Mouse (Mus musculus): ENCODE results near the gene Oscp1.
"Not testable (repeated sequence)": the region's sequence is repeated elsewhere in the genome, so short reads cannot be mapped to it uniquely, and the experiment has no call there.

Gene Oscp1

DNA sequence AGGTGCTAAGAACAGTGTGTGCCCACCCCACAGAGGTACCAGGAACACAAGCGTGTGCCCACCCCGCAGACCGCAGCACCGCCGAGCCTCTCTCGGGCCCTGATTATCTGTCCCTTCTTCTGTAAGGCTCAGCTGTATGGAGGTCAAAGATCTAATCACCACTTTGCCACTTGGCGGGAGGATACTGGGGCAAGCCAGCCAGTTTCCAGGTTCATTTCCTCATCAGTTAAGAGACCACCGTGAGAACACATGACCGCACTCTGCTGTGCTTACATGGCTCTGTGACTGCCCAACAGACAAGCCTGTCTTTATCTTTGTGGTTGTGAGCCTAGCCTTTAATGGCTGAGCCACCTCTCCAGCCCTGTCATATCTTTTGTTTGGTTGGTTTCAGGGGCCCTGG lies 24.7 kb downstream of the Oscp1 start:
- DNase-seq (ENCODE audit: low read depth) = no peak

GRCm38 (mm10) chr4:126084382-126084781 lies 26.0 kb downstream of the Oscp1 start:
- no peak for DNase-seq (ENCODE audit: low read depth)

GRCm38 (mm10) chr4:126085996-126086576 lies 27.7 kb downstream of the Oscp1 start:
- DNase-seq (ENCODE audit: low read depth) = peak; percentile 85

GRCm38 (mm10) chr4:126090101-126090847 lies 31.9 kb downstream of the Oscp1 start:
- DNase-seq (ENCODE audit: low read depth) = no peak

DNA sequence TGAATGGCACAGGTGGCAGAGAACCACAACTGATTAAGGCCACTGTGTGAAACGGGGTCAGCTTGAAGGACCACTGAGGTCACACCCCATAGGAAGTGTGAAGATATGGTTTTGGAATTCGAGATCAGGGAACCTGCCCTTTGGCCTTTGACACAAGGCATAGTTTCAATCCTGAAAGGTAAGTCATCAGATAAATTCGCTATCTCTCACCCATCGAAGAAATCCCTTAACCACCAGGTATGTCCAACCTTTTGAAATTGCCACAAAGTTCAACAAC lies 32.4 kb downstream of the Oscp1 start:
- no peak for DNase-seq (ENCODE audit: low read depth)

DNA sequence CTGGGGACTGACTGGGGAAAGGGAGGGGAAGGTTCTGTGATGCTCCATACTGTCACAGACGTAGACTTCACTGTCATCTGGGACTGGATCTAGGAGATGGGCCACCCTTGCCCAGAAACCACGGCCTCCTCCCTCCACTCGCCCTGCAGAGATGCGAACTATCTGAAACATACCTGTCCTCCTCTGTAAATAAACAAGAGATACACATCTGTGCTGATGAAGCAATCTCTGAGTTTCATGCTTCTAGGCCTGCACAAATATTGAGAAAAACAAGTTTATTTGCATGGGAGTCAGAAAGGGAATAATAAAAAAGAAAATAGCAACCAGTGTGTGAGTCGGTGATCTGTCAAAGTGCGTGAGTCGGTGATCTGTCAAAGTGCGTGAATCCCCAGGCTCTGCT lies 33.5 kb downstream of the Oscp1 start:
- no peak for DNase-seq (ENCODE audit: low read depth)

- DNase-seq (ENCODE audit: low read depth) = not testable (repeated sequence)
Measured at GRCm38 (mm10) chr4:126095622-126096430, 37.5 kb downstream of the Oscp1 start.

DNA sequence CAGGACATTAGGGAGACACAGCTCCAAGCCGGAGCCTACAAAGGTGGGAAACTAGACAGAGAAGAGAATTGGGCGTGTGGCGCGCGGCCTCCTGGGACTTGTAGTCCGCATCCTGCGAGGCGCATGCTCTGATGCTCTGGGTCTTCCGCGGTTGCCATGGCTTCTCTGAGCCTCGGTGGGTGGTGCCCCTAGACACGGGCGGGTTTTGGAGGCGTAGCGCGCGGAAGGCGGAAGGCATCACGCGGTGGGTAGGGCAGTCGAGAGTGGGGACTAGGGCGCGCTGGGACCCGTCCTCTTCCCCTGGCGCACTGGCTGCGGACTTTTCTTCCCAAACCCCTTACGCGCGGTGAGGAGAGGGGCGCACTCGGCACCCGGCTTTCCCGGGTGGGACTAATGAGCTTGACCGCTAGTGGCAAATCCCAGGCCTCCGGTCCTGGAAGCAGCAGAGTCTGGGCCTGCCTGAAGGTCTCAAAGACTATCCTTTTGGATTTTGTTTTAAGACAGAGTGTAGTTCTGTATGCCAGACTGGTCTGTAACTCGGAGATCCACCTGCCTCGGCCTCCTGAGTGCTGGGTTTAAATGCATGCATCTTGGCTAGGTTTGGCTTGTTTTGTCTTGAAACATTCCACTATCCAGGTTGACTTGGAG lies 38.2 kb downstream of the Oscp1 start, which contains the start of gene Lsm10:
Lsm10 (plus strand) TSS at position 160 of the 648 bp plus-strand sequence.
- peak; percentile 95 for DNase-seq (ENCODE audit: low read depth)

GRCm38 (mm10) chr4:126097711-126098253 lies 39.4 kb downstream of the Oscp1 start:
- no peak for DNase-seq (ENCODE audit: low read depth)

- DNase-seq (ENCODE audit: low read depth) = no peak
Measured at GRCm38 (mm10) chr4:126099365-126099764, 41.0 kb downstream of the Oscp1 start.

DNA sequence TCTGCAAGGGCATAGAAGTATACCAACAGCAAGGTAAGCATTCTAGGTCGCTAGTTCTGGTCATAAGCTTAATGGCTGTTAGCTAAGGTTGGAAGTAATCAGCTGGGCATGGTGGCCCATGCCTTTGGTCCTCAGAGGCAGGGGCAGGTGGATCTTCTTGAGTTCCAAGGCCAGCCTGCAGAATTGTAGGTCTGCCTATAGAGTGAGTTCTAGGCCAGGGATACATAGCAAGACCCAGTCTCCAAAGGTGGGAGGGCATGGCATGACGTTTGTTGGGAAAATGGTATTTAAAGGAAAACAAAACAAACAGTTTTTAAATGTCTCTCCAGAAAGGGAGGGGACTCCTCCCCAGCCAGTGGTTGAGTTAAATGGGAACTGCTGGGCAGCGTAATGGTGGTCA lies 42.4 kb downstream of the Oscp1 start:
- DNase-seq (ENCODE audit: low read depth) = no peak

GRCm38 (mm10) chr4:126102061-126102841 lies 43.9 kb downstream of the Oscp1 start:
- DNase-seq (ENCODE audit: low read depth) = no peak

DNA sequence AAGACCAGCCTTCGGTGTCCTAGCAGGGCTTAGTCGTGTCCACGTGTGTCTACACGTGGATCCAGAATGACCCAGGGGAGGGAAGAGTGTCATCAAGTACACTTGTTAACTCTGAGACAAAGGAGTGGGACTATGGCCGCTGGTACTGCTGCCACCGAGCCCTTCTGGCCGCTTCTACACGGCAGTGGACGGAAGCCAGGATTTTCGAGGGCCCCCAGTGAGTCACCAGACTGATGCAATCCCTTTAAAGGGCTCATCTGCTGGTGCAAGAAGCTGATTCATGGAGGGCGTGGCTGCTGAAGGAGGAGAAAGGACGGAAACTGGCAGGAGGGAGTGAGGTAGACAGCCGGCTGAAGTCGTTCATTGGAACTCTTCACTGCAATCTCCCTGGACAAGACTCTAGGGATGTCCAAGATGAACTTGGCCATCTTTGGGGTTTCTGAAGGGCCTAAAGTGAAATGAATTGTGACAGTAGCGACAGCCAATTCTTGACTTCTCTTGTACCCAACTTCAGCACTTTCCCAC lies 44.8 kb downstream of the Oscp1 start:
- DNase-seq (ENCODE audit: low read depth) = peak; percentile 95

- DNase-seq (ENCODE audit: low read depth) = peak; percentile 97
Measured at GRCm38 (mm10) chr4:126103590-126104068, 45.3 kb downstream of the Oscp1 start, which contains the start of gene Stk40. Stk40 (plus strand) TSS chr4:126103957.

GRCm38 (mm10) chr4:126104261-126105075 lies 46.1 kb downstream of the Oscp1 start:
- DNase-seq (ENCODE audit: low read depth) = no peak

DNA sequence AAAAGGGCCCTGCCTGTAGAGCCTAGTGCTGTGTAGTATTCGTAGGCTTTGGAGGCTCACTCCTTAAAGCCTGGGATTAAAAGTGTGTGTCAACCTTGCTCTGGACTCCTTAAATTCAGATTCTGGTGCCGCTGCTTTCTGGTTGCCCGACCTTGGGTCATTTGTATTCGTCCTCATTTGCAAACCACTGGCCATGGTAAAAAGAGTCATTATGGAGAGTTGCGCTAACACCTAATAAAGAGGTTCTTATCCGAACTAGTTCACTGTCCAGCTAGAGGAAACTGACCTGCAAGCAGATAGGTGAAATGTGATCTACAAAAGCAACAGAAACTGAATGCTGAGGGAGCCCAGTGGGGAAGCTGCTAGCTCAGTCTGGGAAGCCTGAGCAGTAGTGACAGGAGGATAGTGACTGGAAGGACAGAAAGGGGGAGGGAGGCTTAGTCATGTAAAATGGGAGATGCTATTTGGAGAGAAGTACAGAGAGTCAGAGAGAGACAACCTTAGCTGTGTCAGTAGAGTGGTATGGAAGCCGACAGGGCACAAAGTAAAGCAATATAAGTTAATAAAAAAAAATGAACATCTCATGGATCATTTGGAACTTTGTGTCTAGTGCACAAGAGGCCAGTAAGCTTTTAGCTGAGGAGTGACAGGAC lies 46.9 kb downstream of the Oscp1 start:
- no peak for DNase-seq (ENCODE audit: low read depth)

- no peak for DNase-seq (ENCODE audit: low read depth)
Measured at GRCm38 (mm10) chr4:126108061-126108740, 49.8 kb downstream of the Oscp1 start.

DNA sequence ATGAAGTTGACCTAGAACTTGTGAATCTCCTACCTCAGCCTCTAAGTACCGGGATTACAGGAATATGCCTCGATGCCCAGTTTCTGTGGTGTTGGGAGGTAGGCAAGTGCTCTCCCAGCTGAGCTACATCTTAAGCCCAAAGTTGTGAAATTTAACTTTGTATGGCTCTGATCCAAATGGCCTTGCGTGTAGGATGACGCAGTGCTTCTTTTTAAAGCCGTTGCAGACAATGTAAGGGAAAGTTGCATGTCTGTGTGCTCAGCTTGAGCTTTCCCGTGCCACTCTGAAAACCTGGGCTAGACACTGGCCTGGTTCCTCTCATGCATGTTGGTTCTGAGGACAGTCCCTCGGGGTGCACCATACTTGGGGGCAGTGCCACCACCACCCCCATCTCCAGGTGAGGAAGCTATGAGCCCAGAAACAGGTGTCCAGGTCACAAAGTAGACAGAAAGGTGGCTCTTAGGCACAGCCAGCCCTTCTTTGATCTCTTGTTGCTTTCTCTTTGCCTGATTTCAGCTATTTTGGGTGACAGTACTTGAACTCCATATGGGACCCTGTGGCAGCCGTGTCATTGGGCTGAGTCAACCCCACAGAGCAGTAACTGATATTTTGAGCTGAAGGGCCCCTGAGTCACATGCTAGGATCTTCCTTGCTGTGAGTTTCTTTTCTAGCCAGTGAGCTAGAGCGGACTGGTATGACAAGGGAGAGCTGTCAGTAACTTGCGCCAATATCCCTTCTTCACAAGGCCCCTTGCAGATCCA lies 51.4 kb downstream of the Oscp1 start:
- no peak for DNase-seq (ENCODE audit: low read depth)
